Mouse (Mus musculus) testis, adult 2 months (tissue): ENCODE results near the gene Sypl.

Experiments used
- CTCF ChIP-seq: fragments of 200-500 bp; IDR thresholded peaks from 2 replicates; pipeline ENCODE4 v1.5.1; 2012; ENCODE audit warnings: low read depth, mild to moderate bottlenecking, inconsistent platforms, low read length, moderate library complexity; ENCODE audit not compliant: control insufficient read depth, insufficient read depth, insufficient replicate concordance
- POLR2A ChIP-seq: fragments of 200-500 bp; IDR thresholded peaks from 2 replicates; pipeline ENCODE4 v1.6.1; 2012; ENCODE audit warnings: low read depth, mild to moderate bottlenecking, inconsistent platforms, low read length, moderate library complexity; ENCODE audit not compliant: control insufficient read depth

DNA sequence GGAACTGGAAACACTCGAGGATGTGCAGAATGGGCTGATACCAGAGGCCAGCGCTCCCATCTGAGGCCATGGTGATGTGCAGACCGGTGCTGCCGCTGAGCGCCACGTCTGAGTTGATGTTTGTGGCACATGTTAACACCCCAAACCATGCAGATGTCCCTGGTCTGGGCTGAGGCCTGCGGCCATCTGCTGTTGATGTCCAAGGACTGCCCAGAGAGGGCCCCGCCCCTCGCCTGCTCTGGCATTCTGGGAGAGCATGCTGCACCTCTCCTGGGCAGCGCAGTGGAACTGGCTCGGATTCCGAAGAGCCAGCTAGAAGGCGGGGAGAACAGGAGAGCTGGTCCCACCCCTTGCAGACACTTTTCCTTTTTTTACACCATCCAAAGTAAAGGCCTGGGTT, 75.0 kb downstream of the Sypl start:
- no peak for TF ChIP-seq CTCF
- no peak for TF ChIP-seq POLR2A
